Mouse (Mus musculus): ENCODE results near the gene Mrpl36.

Gene Mrpl36

GRCm38 (mm10) chr13:73327827-73328698 lies at the start of gene Mrpl36, which contains the start of gene Ndufs6:
Gene Mrpl36 (plus strand): TSS chr13:73328513.
Gene Ndufs6 (minus strand): TSS chr13:73328542.
- peak; percentile 88 for DNase-seq (ENCODE audit: extremely low read depth, insufficient read length, low spot score)

GRCm38 (mm10) chr13:73279196-73279595 lies 49.1 kb upstream of the Mrpl36 start:
- no peak for DNase-seq (ENCODE audit: extremely low read depth, insufficient read length, low spot score)

DNA sequence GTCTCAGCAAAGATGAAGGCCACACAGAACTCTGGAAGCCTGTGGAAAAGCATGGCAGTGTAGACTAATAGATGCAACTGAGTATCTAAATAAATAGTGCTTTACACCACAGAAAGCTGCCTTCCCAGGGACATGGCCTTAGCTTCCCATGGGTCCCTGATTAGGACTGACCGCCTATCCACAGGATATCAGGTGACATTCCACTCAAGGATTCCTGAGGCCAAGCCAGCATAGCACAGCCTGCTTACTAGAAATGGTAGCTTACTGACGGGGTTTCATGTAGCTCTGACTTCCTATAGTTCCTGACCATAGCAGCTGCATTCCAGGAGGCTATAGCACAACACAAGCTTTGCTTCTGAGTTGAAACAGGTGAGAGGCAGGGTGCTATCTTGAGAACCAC lies 45.9 kb upstream of the Mrpl36 start:
- no peak for DNase-seq (ENCODE audit: extremely low read depth, insufficient read length, low spot score)

- DNase-seq (ENCODE audit: extremely low read depth, insufficient read length, low spot score) = no peak
Observed at GRCm38 (mm10) chr13:73283534-73283933, 44.8 kb upstream of the Mrpl36 start.

DNA sequence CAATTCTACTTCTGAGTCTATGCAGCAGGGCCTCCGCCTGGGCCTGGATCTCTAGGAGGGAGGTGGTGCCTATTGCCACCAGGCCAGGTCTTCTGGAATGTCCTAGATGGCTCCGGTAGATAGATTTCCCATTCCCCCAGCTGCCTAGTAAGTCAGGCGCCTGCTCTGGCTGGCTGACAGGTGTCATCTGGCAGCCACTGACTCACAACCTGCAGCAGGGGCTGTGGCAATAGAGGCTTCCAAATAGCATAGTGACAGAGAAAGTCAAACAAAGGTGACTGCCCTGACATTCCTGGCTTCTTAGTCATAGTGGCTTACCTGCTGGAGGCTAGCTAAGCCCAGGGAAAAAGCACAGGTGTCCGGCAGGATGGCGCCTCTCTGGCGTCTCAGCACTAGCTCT lies 38.1 kb upstream of the Mrpl36 start:
- no peak for DNase-seq (ENCODE audit: extremely low read depth, insufficient read length, low spot score)

DNA sequence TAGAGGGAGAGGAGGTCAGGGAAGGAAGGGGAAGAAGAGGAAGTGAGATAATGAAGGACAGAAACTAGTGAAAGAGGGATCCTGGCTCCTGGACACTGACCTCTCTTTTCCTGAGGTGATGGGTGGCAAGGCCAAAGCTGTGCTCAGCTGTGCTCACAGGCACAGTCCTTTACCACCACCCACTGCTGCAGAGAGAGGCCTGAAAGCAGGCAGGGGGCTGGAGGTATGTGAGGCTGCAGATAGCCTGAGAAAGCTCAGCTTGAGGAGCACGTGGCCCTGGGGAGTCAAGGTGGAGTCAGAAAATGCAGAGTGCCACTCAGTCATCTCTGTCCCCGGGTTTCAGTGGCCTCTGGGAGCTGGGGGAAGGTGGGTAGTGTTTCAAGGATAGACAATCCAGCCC lies 37.2 kb upstream of the Mrpl36 start:
- no peak for DNase-seq (ENCODE audit: extremely low read depth, insufficient read length, low spot score)

DNA sequence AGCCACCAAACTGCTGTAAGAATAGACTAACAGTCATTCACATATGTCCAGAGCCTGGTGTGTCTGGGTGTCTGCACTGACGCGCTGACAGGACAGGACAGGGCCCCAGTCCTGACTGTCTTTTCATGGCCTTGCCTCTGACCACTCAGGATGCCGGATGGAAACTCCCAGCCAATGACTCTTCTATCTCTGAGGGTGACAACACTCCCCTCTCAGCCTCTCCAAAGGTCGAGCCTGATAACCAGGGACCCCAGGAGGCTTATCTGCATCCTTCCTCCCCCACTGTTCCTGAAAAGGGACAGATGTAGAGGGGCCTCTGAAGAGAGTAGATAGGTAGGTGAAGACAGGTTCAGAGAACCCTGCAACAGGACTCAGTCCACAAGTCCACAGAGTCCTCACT lies 29.6 kb upstream of the Mrpl36 start:
- DNase-seq (ENCODE audit: extremely low read depth, insufficient read length, low spot score) = no peak

DNA sequence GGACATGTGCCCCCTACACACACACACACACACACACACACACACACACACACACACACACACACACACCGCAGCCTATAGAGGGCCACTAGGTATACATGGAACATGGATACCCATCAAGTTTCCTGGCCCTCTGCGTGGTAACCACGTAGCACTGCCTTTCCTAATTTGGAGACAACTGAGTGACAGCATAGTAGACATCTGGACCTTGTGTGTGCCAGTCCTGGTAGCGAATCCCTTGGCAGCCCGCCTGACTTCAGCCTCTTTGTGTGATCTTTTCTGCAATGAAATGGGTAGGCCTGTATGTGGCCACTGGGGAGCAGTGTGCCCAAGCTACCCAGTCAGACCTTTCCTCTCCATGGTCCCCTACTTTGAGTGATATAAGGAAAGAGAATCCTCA lies 29.0 kb upstream of the Mrpl36 start:
- no peak for DNase-seq (ENCODE audit: extremely low read depth, insufficient read length, low spot score)

DNA sequence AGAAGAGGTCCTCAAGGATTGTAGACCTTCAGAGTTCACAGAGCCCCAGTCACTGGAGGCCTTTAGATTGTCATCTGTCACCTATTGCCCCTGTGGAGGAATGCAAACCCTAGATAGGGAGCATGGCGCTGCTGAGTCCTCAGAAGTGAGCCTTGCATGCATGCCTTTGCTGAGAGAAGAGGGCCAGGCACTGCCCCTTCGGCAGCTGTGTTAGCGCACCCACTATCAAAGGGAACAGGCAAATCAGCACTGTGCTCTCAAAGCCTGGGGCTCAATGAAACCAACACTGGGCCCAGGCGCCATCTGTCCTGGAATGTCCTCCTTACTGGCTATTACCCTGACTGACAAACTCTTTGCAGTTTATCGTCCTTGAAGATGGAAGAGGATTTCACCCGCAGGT lies 23.6 kb upstream of the Mrpl36 start:
- DNase-seq (ENCODE audit: extremely low read depth, insufficient read length, low spot score) = no peak

GRCm38 (mm10) chr13:73305398-73306084 lies 22.8 kb upstream of the Mrpl36 start:
- no peak for DNase-seq (ENCODE audit: extremely low read depth, insufficient read length, low spot score)

GRCm38 (mm10) chr13:73306085-73306410 lies 22.3 kb upstream of the Mrpl36 start:
- no peak for DNase-seq (ENCODE audit: extremely low read depth, insufficient read length, low spot score)

GRCm38 (mm10) chr13:73306430-73306829 lies 21.9 kb upstream of the Mrpl36 start:
- no peak for DNase-seq (ENCODE audit: extremely low read depth, insufficient read length, low spot score)

DNA sequence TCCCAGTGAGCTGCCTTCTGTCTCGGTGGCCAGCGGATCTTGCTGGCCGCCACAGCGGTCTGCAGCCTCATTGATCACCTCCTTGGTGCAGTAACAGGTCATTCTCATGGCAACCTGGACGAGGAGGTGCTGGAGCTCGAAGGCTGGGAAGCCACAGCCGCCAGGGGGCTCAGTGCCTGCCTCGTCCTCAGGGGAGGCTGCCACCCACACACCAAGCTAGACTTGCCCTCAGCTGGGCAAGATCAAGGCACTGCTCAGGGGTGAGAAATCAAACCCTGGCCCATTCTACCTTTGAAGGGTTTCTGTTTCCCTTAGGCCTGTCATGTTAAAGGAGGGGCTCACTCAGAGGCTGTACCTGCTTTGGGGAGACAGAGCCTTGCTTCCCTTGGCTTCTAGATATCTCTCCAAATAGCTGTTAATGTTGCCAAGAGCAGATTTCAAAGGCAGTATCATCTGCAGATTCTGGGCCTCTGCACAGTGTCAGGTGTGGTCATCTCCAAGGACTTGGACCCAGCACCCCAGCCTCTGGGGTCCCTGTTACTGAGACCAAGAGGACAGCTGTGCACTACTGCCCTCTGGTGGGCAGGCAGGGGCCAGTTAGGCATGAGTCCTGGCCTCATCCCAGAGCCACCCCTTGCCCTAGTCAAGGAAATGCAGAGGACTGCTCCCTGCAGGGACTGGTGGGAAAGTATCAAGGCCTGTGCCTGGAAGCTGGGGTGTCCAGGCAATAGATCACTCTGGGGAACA lies 18.0 kb upstream of the Mrpl36 start:
- peak; percentile 16 for DNase-seq (ENCODE audit: extremely low read depth, insufficient read length, low spot score)

- no peak for DNase-seq (ENCODE audit: extremely low read depth, insufficient read length, low spot score)
Observed at GRCm38 (mm10) chr13:73320048-73320447, 8.3 kb upstream of the Mrpl36 start.

DNA sequence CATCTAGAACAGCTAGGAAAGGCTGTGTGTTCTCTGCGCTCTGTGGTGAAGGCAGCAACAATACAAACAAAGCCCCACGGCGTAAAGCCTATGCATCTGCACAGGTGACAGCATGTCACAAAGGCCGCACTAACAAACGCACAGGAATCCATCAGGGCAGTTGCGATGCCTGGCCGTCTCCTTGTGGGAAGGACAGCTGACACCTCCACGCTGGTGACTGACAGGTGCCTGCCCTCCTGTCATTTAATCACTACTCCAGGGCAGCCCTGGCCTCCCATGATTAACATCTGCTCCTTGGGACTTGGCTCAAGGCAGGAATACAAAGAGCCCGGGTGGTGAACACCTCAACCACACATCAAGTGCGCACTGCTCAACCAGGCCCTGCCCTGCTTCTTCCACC lies 5.7 kb upstream of the Mrpl36 start:
- DNase-seq (ENCODE audit: extremely low read depth, insufficient read length, low spot score) = no peak

- DNase-seq (ENCODE audit: extremely low read depth, insufficient read length, low spot score) = no peak
Observed at GRCm38 (mm10) chr13:73323406-73323805, 4.9 kb upstream of the Mrpl36 start.

GRCm38 (mm10) chr13:73330844-73331501 lies 2.7 kb downstream of the Mrpl36 start:
- peak; percentile 86 for DNase-seq (ENCODE audit: extremely low read depth, insufficient read length, low spot score)

DNA sequence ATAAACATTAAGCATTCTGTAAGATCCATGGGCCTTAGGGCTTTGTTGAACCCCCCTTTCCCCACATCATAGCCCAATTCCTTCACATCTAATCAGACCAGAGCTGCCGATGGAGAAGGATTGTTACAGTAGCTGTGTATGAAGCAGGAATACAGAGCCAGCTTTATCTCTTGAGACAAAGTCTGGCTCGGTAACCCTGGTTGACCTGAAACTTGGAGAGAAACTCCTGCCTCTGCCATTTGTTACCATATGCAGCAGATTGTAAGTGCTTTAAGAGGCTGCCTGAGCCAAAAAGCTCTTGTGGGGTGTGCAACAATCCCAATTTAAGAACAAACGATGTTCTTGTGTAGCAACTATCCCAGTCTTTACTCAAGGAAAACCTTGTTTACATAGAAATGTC lies 3.4 kb downstream of the Mrpl36 start:
- DNase-seq (ENCODE audit: extremely low read depth, insufficient read length, low spot score) = no peak

DNA sequence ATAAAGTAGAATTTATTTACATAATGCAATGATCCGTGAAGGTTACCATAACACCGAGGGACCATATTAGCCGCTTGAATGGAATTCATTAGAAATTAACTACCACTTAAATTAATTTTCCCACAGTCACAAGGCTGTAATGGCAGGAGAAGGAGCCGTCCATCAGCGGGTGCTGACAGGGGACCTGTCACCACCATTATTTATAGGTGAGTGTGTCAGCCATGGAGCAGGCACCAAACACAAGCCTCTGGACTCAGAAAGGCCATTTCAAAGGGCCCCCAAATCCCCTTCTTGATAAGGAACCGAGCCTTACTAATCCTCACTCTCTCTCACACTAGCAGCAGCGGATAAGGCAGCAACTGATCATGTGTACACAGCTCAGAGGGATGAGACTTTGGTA lies 8.4 kb downstream of the Mrpl36 start:
- no peak for DNase-seq (ENCODE audit: extremely low read depth, insufficient read length, low spot score)

DNA sequence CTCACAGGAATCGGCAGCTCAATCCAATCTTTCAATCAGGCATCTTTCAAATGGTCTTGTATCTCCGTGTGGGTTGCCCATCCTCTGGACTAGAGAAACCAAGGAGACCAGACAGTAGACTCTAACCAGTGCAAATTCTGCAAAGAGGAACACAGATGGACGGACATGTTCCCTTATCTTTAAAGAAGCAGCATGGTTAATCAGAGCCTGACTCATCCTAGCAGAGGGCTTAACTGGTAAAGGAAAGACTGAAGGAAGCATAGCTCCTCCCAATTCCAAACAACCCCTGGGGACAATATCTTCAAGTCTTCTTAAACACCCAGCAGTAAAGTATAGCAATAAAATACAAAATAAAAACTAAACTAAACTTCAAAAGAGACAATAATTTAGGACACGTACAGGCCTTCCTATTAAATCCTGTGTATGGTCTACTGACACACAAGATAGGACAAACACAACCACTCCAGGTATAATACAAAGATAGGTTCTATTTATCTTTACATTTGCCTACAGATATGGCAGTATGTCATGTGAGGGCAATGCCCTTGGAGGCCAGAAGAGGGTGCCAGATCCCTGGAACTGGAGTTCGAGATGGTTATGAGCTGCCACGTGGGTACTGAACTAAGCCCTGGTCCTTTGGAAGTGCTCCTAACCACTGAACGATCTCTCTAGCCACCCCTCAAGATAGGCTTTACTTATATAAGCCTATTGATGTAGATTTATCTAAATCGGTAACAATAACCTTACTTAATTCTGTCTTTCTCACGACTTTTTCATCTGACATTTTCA lies 17.0 kb downstream of the Mrpl36 start:
- no peak for DNase-seq (ENCODE audit: extremely low read depth, insufficient read length, low spot score)
